Mouse (Mus musculus): ENCODE measurements around the gene Ilkap.

- no peak for TF ChIP-seq CTCF (IDR thresholded peaks at IDR 0.05; ENCODE audit: extremely low read depth, insufficient read depth, low read length)
- TF ChIP-seq POLR2A (IDR thresholded peaks at IDR 0.05; ENCODE audit: extremely low read depth, insufficient read depth, low read length), result no peak
Measured at GRCm38 (mm10) chr1:91436380-91437082, 37.9 kb upstream of the Ilkap start.
